Mouse (Mus musculus) heart, adult 2 months (tissue): ENCODE data around the gene Scn3a.

Source experiments
- CTCF ChIP-seq: fragments of 200-600 bp; IDR thresholded peaks from 2 replicates; pipeline ENCODE4 v1.8.1; 2022; ENCODE audit warnings: antibody characterized with exemption, mild to moderate bottlenecking, moderate library complexity
- EP300 ChIP-seq: fragments of 200-500 bp; IDR thresholded peaks from 2 replicates; pipeline ENCODE4 v1.6.1; 2011; ENCODE audit warnings: low read depth, low read length, control low read depth; ENCODE audit not compliant: insufficient read depth
- POLR2A ChIP-seq: fragments of 200-500 bp; IDR thresholded peaks from 2 replicates; pipeline ENCODE4 v1.6.1; 2011; ENCODE audit warnings: mild to moderate bottlenecking, low read depth, low read length, control low read depth; ENCODE audit not compliant: insufficient read depth

DNA sequence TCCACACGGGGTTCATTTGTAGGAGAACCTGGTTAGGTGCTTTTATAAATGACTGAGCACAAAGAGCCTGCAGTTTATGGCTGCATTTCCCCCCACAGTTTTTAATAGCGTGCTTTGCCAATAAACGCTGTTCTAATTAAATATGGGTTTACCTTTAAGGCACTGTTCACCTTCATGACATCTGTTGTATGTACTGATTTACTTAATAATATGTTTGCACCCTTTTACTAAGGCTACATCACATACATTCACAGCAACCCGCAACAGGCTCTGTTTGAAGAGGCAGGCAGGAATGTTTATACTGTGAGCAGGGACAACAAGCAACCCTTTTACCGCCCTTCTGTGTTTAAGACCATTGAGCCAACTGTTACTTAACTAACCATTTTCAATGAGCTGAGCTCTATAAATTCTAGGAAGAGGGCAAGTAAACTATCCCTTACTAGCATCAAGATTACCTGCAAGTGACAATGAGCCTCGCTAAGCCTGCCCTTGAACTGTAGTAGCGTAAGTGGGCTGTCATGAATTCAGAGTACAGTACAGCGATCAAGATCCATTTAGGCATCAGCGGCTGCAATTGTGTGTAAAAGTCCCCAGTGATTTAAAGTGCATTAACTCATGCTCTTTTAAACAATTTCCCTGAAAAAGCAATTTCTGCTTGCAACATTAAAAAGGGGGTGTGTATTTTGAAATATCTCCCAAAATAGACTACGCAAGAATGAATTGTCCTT lies 35.1 kb downstream of the Scn3a start:
- TF ChIP-seq CTCF (no peak), EP300 (no peak), POLR2A (no peak)
